Mouse (Mus musculus) erythroblast, embryonic 14.5 days (primary cell): ENCODE results near the gene Tbx2.

Source experiments
- GATA1 ChIP-seq: IDR thresholded peaks from 2 replicates; pipeline ENCODE4 v1.6.1; 2012; ENCODE audit warnings: low read length, inconsistent platforms, mixed read lengths
- TAL1 ChIP-seq: IDR thresholded peaks from 3 replicates; pipeline ENCODE4 v1.6.1; 2012; ENCODE audit warnings: low read length, inconsistent platforms, mixed read lengths

GRCm38 (mm10) chr11:85841980-85842379 lies 9.6 kb downstream of the Tbx2 start:
- no peak for TF ChIP-seq GATA1
- TF ChIP-seq TAL1: no peak
